Mouse (Mus musculus): ENCODE results near the gene Gpr84. TPM values are rescaled to one million over a fixed set of nuclear protein-coding genes. Genes with fewer than 3 reads are reported as not detected.

Gene Gpr84
- polyA plus RNA-seq, 1 experiment from 2014 or later, result 0.62 TPM

DNA sequence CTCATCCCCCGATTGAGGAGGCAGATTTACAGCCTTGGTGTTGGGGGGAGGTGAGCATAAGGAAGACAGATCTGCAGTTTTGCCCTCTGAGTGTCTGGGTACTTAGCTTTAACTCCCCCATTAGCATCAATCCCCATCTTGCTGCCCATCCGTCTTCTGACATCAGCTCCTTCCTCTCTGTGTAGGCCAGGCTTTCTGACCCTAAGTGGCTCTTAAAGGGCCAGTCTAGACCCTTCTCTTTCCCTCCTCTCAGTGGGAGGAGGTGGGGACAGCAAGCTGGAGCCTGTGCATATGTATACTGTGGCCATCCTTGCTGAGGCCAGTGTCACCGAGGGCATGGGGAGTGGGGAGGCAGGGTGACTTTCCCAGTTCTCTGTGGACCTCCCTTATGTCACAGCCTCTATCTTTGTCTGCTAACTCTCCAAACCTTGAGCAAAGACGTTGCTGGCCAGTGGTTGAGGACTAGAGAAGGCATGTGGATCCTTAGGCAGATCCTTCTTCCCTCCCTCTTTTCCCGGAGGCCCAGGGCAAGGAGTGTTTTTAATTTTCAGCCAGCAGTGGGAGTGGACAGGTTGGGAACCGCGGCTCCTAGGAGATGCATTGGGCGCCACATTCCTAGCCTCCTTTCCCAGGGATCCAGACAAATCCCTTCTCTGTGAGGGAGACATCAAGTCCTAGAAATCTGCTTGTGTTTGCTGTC lies 6.3 kb downstream of the Gpr84 start:
- Histone ChIP-seq H3K9ac (peak overlapping the region; percentile 79), H3K4me1 (peaks cover 82% of the 10 kb centered on the region), H3K27ac (peak overlapping the region; percentile 98), H3K9me3 (no peaks in the 10 kb centered on the region), H3K4me2 (peak overlapping the region; percentile 82), H3K36me3 (peaks cover 3% of the 10 kb centered on the region; the same call in 1 of the 2 replicates), H3K4me3 (peak overlapping the region; percentile 52), H3K27me3 (peaks cover 6% of the 10 kb centered on the region)
- no peak for ATAC-seq (ENCODE audit: insufficient number of reproducible peaks, insufficient read depth, low FRiP score, low TSS enrichment, low read depth)
- WGBS, result 8% methylated on average over 8 of the region's 8 CpGs

DNA sequence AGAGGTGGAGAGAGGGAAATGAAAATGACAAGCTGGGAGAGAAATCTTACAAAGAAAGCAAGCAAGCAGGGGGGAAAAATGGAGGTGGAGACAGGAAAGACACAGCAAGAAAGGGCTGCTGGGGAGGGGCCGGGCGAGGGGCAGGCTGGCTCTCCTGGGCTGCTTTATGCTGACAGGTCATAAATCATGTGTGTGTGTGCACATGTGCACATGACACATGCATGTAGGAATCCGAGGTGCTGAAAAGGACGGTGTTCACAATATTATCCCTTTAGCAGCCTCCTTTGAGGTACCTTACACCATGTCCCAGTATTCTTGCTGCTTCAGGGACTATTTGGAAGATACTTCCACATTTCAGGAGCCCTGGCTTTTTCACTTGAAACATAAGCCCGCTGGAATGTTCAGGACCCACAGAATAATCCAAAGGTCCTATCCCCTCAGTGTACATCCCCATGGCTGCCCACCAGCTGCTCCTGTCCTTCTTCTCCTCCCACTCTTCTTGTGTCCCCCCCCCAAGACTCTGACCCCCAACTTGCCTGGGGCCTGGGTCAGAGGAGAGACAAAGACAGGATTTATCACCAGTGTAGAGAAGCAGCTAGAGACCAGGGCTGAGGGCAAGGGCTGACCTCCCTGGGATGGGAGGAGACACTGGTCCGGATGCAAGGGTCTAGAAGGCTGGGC lies 7.9 kb downstream of the Gpr84 start:
- Histone ChIP-seq H3K4me1 (peaks cover 91% of the 10 kb centered on the region), H3K4me2 (peak overlapping the region; percentile 24; the same call in 1 of the 2 replicates), H3K36me3 (peaks cover 18% of the 10 kb centered on the region), H3K27me3 (no peaks in the 10 kb centered on the region), H3K9me3 (no peaks in the 10 kb centered on the region), H3K4me3 (no peak overlapping the region), H3K9ac (peak overlapping the region; percentile 51; the same call in 1 of the 2 replicates), H3K27ac (peak overlapping the region; percentile 98)
- 24% methylated on average over 6 of the region's 6 CpGs for WGBS
- no peak for ATAC-seq (ENCODE audit: insufficient number of reproducible peaks, insufficient read depth, low FRiP score, low TSS enrichment, low read depth)

DNA sequence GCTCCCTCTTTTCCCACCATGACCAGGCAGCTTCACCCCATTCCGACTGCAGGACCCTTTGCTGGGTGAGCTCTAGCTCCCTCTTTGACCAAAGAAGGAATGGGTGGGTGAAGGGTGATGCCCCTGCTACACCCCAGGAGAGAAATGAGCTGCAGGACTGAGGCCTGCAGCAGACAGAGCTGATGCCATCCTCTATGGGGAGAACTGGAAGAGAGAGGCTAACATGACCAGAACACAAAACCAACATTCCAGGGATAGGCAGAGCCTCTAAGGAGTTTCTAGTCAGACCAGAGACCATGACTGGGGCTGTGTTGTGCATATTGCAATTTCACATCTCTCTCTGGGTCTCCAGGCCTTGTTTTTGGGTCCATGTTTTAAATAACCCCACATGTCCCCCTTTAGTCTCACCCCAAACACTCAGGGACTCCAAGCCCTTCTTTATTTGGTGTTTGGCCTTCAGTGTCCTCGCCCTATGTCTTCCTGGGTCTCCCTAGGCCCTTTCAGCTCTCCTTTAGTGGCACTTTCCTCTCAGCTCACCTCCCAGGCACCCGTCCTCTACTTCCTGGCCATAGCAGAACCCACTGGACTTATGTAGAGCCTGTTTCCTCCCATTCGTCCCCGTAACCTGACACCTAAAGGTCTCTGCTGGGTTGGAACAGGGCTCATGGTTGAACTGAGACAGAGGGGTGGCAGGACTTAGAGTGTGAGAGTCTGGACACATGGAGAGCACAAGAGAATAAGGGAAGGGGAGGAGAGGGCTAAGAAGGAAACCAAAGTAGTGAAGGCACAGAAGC lies 8.7 kb downstream of the Gpr84 start:
- Histone ChIP-seq H3K9me3 (no peaks in the 10 kb centered on the region), H3K27me3 (no peaks in the 10 kb centered on the region), H3K36me3 (peaks cover 25% of the 10 kb centered on the region), H3K27ac (peak overlapping the region; percentile 98), H3K9ac (0 out of 2 replicates have a peak overlapping the region, but pooled peaks have one; percentile 51), H3K4me3 (no peak overlapping the region), H3K4me2 (peak overlapping the region; percentile 24; the same call in 1 of the 2 replicates), H3K4me1 (peaks cover 92% of the 10 kb centered on the region)
- ATAC-seq (ENCODE audit: insufficient number of reproducible peaks, insufficient read depth, low FRiP score, low TSS enrichment, low read depth), result no peak
- WGBS, result 24% methylated on average over 5 of the region's 5 CpGs

DNA sequence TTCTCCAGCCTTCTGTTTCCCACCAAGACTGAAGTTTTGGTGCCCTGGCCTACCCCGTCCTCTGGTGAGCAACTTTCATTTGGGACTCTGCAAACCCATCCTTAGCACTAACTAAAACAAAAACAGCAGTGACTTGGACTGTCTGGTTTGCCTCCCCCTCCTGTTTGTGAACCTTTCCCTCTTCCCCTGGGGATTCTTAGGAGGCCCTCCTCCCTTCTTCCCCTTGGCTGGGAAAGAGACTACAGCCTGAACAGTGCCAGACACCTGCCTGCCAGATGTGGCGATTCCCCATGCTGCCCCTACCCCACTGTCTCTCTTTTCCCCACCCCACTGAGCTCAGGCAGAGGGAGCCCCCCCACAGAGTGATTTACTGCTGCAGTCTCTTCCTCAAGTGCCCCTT lies 9.4 kb downstream of the Gpr84 start:
- H3K4me1 ChIP-seq, result peaks cover 94% of the 10 kb centered on the region
- no peak overlapping the region for H3K9ac ChIP-seq
- H3K4me2 ChIP-seq, result peak overlapping the region; percentile 59
- no peak overlapping the region for H3K4me3 ChIP-seq
- H3K36me3 ChIP-seq, result peaks cover 27% of the 10 kb centered on the region
- no peaks in the 10 kb centered on the region for H3K27me3 ChIP-seq
- ATAC-seq (ENCODE audit: insufficient number of reproducible peaks, insufficient read depth, low FRiP score, low TSS enrichment, low read depth), result peak; percentile 32
- no peaks in the 10 kb centered on the region for H3K9me3 ChIP-seq
- 12% methylated on average over 2 of the region's 2 CpGs for WGBS
- peak overlapping the region; percentile 98 for H3K27ac ChIP-seq

DNA sequence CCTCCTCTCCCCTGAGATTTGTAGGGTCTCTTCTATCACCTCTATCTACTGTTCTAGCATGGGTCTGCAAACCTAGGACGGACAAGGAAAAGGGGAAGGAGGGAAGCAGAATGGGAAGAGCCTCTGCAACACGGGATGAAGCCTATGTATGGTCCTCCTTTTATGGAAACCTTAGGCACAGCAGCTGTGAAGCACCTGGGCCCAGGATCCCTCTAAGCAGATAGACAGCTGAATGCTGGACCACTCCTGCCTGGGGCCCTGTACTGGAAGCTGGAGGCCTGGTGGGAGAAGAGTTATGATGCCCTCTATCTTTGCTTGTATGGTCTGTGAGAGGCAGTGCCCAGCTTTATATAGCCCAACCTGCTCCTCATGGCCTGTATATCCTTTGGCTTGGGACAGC lies 9.9 kb downstream of the Gpr84 start:
- no peak for ATAC-seq (ENCODE audit: insufficient number of reproducible peaks, insufficient read depth, low FRiP score, low TSS enrichment, low read depth)
- H3K27ac ChIP-seq, result peak overlapping the region; percentile 98
- H3K4me2 ChIP-seq, result peak overlapping the region; percentile 59
- H3K4me3 ChIP-seq, result peak overlapping the region; percentile 25
- H3K36me3 ChIP-seq, result peaks cover 31% of the 10 kb centered on the region
- H3K27me3 ChIP-seq, result no peaks in the 10 kb centered on the region
- 6% methylated on average over 2 of the region's 2 CpGs for WGBS
- H3K9me3 ChIP-seq, result no peaks in the 10 kb centered on the region
- peak overlapping the region; percentile 54 for H3K9ac ChIP-seq
- H3K4me1 ChIP-seq, result peaks cover 94% of the 10 kb centered on the region

DNA sequence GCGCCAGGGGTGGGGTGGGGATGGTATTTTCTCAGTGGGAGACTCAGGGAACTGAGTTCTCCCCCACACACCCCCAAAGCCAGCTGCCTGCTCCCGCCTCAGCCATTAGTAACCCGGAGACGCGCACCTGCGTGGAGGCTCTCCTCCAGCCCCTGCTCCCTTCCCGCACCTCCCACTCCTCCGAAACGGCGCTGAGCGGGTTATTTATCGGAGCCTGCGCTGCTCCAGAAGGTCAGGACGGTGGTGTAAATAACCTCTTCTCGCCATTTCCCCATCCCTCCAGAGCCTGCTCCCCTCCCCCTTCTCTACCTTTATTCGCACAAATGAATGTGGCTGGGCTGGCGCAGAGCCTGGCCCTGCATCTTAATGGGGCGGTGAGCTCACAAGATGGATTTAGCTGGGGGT lies 10.3 kb downstream of the Gpr84 start:
- Histone ChIP-seq H3K4me1 (peaks cover 96% of the 10 kb centered on the region), H3K9ac (peak overlapping the region; percentile 54)
- ATAC-seq (ENCODE audit: insufficient number of reproducible peaks, insufficient read depth, low FRiP score, low TSS enrichment, low read depth), result no peak

DNA sequence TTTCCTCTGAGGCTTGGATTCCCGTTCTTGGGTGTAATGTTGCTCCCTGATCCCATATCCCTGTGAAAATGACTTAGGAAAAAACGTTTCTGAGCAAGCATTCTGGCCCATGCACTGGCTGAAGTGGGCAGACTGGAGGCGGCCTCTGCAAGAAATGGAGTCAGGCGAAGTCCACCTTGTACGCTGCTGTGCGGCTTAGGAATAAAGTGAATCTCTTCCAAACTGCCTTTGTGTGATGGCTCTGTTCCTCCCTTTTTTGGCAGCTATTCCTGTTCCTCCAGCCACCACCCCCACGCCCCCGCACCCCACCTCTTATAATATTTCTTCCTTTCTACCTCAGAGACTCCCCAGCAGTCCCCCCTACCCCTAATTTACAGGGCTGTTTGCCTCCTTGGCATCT lies 10.8 kb downstream of the Gpr84 start:
- Histone ChIP-seq H3K9me3 (no peaks in the 10 kb centered on the region), H3K27ac (peak overlapping the region; percentile 98), H3K4me1 (peaks cover 95% of the 10 kb centered on the region), H3K4me3 (peak overlapping the region; percentile 25; the same call in 1 of the 2 replicates), H3K9ac (peak overlapping the region; percentile 54), H3K36me3 (peaks cover 35% of the 10 kb centered on the region), H3K4me2 (peak overlapping the region; percentile 59), H3K27me3 (no peaks in the 10 kb centered on the region)
- WGBS, result 35% methylated on average over 8 of the region's 8 CpGs
- no peak for ATAC-seq (ENCODE audit: insufficient number of reproducible peaks, insufficient read depth, low FRiP score, low TSS enrichment, low read depth)

More for the DNA sequence above, 10.3 kb downstream of the Gpr84 start:
- Histone ChIP-seq H3K27ac (peak overlapping the region; percentile 98), H3K4me3 (peak overlapping the region; percentile 25), H3K36me3 (peaks cover 35% of the 10 kb centered on the region), H3K9me3 (no peaks in the 10 kb centered on the region), H3K4me2 (peak overlapping the region; percentile 59), H3K27me3 (no peaks in the 10 kb centered on the region)
- WGBS, result 9% methylated on average over 18 of the region's 18 CpGs

DNA sequence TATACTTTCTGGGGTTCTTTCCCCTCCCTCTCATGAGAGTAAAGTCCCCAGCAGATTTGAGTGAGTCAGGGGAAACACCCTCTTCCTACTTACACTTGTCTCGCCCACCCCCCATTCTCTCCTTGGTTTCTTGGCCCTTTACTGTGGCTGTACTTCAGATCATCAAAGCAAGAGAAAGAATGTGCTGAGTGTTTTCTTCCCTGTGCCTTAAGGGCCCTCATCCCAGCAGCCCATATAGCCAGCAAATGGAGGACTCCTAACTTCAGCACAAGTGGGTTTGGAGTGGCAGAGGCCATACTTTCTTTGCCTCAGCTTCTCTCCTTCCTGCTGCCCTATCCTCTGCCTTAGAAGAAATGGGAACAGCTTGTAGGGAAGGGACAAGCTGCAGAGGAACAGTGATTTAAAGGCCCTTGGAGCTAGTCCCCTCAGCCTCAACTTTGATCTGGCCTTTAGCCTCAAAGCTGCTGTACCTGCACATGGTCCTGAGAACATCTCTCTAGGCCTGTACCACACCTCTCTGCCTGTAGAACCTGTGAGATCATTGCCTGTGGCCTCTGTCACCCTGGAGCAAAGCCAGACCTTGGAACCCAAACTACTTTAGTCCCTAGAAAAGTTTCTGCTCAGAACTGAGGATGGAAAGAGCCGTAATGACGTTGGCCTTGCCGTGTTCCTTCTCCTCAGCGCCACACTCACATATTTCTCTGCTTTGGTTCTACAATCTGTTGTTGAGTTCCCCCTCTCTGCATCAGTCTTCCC lies 11.4 kb downstream of the Gpr84 start:
- H3K4me3 ChIP-seq, result no peak overlapping the region
- ATAC-seq (ENCODE audit: insufficient number of reproducible peaks, insufficient read depth, low FRiP score, low TSS enrichment, low read depth), result no peak
- H3K4me1 ChIP-seq, result peaks cover 89% of the 10 kb centered on the region
- H3K9ac ChIP-seq, result peak overlapping the region; percentile 54
- no peaks in the 10 kb centered on the region for H3K27me3 ChIP-seq
- peaks cover 37% of the 10 kb centered on the region for H3K36me3 ChIP-seq
- 68% methylated on average over 5 of the region's 5 CpGs for WGBS
- no peaks in the 10 kb centered on the region for H3K9me3 ChIP-seq
- H3K27ac ChIP-seq, result peak overlapping the region; percentile 98
- H3K4me2 ChIP-seq, result peak overlapping the region; percentile 59

DNA sequence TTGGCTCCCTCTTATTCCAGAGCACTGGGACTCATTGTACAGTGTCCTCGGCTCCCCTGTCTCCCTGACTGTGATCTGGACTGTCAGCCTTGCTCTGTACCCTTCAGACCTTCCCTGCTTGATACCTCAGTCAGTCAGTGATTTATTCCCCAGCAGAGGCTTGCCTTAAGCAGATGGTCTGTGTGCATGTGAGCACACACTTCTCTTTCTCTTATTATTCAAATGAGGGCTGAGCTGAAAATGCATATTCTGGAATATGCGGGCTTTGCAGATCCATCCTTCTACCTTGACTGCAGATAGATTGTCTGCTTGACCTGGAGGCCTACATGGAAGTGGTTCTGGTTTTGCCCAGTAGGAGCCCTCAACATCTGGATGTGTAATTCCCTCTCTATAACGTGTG lies 12.4 kb downstream of the Gpr84 start:
- no peak overlapping the region for H3K4me2 ChIP-seq
- H3K4me1 ChIP-seq, result peaks cover 79% of the 10 kb centered on the region
- no peak for ATAC-seq (ENCODE audit: insufficient number of reproducible peaks, insufficient read depth, low FRiP score, low TSS enrichment, low read depth)
- H3K27ac ChIP-seq, result peak overlapping the region; percentile 98
- H3K4me3 ChIP-seq, result no peak overlapping the region
- peaks cover 46% of the 10 kb centered on the region for H3K36me3 ChIP-seq
- H3K9me3 ChIP-seq, result no peaks in the 10 kb centered on the region
- H3K27me3 ChIP-seq, result no peaks in the 10 kb centered on the region
- WGBS, result 62% methylated on average over 3 of the region's 3 CpGs
- no peak overlapping the region for H3K9ac ChIP-seq

DNA sequence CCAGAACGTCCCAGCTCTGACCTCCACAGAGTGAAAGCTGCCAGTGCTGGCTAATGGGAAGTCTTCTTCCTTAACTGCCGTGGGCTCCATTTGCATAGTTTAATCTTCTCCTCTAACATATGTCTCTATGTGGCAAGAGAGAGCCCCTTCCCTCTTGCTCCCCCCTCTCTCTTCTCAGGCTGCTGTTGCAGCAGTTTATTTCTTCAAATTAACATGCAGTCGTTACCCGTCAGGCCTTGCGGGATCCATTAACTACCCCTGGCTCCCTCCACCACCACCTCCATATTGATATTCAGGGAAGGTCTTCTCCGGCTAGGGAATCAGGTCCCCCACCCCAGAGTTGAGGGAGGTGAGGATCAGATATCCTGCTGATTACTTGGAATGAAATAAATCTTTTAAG lies 13.1 kb downstream of the Gpr84 start:
- Histone ChIP-seq H3K27me3 (no peaks in the 10 kb centered on the region), H3K4me2 (no peak overlapping the region), H3K4me3 (no peak overlapping the region), H3K27ac (0 out of 2 replicates have a peak overlapping the region, but pooled peaks have one; percentile 87), H3K36me3 (peaks cover 53% of the 10 kb centered on the region), H3K9me3 (no peaks in the 10 kb centered on the region), H3K9ac (0 out of 2 replicates have a peak overlapping the region, but pooled peaks have one; percentile 37), H3K4me1 (peaks cover 72% of the 10 kb centered on the region)
- WGBS, result 52% methylated on average over 6 of the region's 6 CpGs
- no peak for ATAC-seq (ENCODE audit: insufficient number of reproducible peaks, insufficient read depth, low FRiP score, low TSS enrichment, low read depth)

DNA sequence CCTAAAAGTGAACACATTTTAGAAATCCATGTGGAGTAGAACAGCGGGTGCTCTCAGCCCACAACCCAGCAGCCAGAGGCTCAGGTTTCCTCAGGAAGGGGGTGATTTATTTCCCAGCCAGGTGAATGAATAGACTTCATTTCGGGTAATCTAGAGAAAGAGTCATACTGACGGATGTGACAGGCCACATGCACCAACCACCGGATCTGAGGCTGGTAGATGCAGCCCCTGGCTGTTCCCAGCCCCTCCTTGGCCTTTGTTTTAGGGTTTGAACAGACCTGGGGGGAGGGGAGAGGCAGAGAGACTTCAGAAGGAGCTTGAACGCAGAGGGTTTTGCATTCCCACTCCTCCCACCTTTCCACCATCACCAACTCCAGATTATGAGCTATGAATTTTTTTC lies 14.6 kb downstream of the Gpr84 start:
- WGBS, result 3% methylated on average over 5 of the region's 5 CpGs
- 0 out of 2 replicates have a peak, but pooled peaks have one; percentile 32 for ATAC-seq (ENCODE audit: insufficient number of reproducible peaks, insufficient read depth, low FRiP score, low TSS enrichment, low read depth)
- no peak overlapping the region for H3K4me2 ChIP-seq

More for the DNA sequence above, 14.6 kb downstream of the Gpr84 start:
- H3K9me3 ChIP-seq, result no peaks in the 10 kb centered on the region
- peaks cover 66% of the 10 kb centered on the region for H3K36me3 ChIP-seq
- 0 out of 2 replicates have a peak overlapping the region, but pooled peaks have one; percentile 47 for H3K9ac ChIP-seq
- peak overlapping the region; percentile 87 for H3K27ac ChIP-seq
- peaks cover 57% of the 10 kb centered on the region for H3K4me1 ChIP-seq
- no peaks in the 10 kb centered on the region for H3K27me3 ChIP-seq
- H3K4me3 ChIP-seq, result no peak overlapping the region

Measured in embryonic facial prominence, embryonic 13.5 days (tissue).